Mouse (Mus musculus) ES-E14 (cell line): ENCODE measurements around the gene Mlf1. TPM values are rescaled to one million over a fixed set of nuclear protein-coding genes. Genes with fewer than 3 reads are reported as not detected.

ENCODE experiments used
- DNase-seq: peaks from one replicate; pipeline ENCODE4 v3.0.0-alpha.2; 2013; ENCODE audit warnings: low read depth, low spot score
- H3K27ac ChIP-seq: 2 replicates; pipeline ENCODE4 v1.5.1; 2012; ENCODE audit warnings: low read depth, mild to moderate bottlenecking, low read length, moderate library complexity, mixed read lengths; ENCODE audit not compliant: poor library complexity, insufficient read depth, severe bottlenecking
- H3K36me3 ChIP-seq: 2 replicates; pipeline ENCODE4 v1.6.1; 2012; ENCODE audit warnings: mild to moderate bottlenecking, low read length, moderate library complexity, mixed read lengths; ENCODE audit not compliant: control insufficient read depth, poor library complexity, insufficient read depth, severe bottlenecking
- H3K4me1 ChIP-seq, 2 experiments: fragments of 150-350 bp in 1 of 2; sonication (generic) in 1 of 2; 2 replicates each; pipeline ENCODE4 v1.6.1; 2012; ENCODE audit warnings: low read length in 2 of 2, mild to moderate bottlenecking in 1 of 2, mixed read lengths in 1 of 2; ENCODE audit not compliant: control insufficient read depth in 2 of 2, insufficient read depth in 2 of 2, poor library complexity in 1 of 2
- H3K4me3 ChIP-seq, 2 experiments: fragments of 150-350 bp in 1 of 2; sonication (generic) in 1 of 2; 2 replicates each; pipeline ENCODE4 v1.5.1; 2012; ENCODE audit warnings: low read length in 2 of 2, low read depth in 1 of 2, mild to moderate bottlenecking in 1 of 2, mixed read lengths in 1 of 2; ENCODE audit not compliant: insufficient read depth in 1 of 2, poor library complexity in 1 of 2, severe bottlenecking in 1 of 2
- H3K9ac ChIP-seq: 2 replicates; pipeline ENCODE4 v1.6.1; 2012; ENCODE audit warnings: low read depth, mild to moderate bottlenecking, low read length, mixed read lengths; ENCODE audit not compliant: poor library complexity, insufficient read depth, severe bottlenecking
- H3K9me3 ChIP-seq: fragments of 150-350 bp; sonication (generic); 2 replicates; pipeline ENCODE4 v1.6.1; 2012; ENCODE audit warnings: low read depth, mild to moderate bottlenecking, low read length; ENCODE audit not compliant: control insufficient read depth, insufficient read depth
- CHD2 ChIP-seq: IDR thresholded peaks from 2 replicates; pipeline ENCODE4 v1.6.1; 2014; ENCODE audit warnings: mild to moderate bottlenecking, low read depth, low read length, inconsistent platforms
- HCFC1 ChIP-seq: IDR thresholded peaks from 2 replicates; pipeline ENCODE4 v1.6.1; 2012; ENCODE audit warnings: low read length, inconsistent platforms, borderline replicate concordance; ENCODE audit not compliant: insufficient read depth
- MAFK ChIP-seq: IDR thresholded peaks from 2 replicates; pipeline ENCODE4 v1.6.1; 2014; ENCODE audit warnings: mild to moderate bottlenecking, low read depth, low read length, inconsistent platforms; ENCODE audit not compliant: insufficient read depth
- ZC3H11A ChIP-seq: IDR thresholded peaks from 2 replicates; pipeline ENCODE4 v1.6.1; 2012; ENCODE audit warnings: low read depth, mild to moderate bottlenecking, inconsistent platforms, low read length, borderline replicate concordance
- ZNF384 ChIP-seq: IDR thresholded peaks from 2 replicates; pipeline ENCODE4 v1.6.1; 2012; ENCODE audit warnings: low read depth, low read length, inconsistent platforms
- in situ Hi-C, 2 experiments: fragments of 600-800 bp; cut with MboI; formaldehyde crosslinking; loops; one replicate each; pipeline ENCODE4 v1.15.1; 2025; ENCODE audit warnings: low sequenced_read_pairs in 2 of 2, inconsistent platforms in 1 of 2; ENCODE audit not compliant: unreplicated experiment in 2 of 2
- total RNA-seq: library from RNA; depleted of rRNA; stranded (reverse); fragments of 300-350 nt; gene quantifications from 2 replicates; pipeline ENCODE4 v1.2.3, GENCODE M21; 2012

Gene Mlf1
- total RNA-seq, 1 experiment: 2.0 TPM

DNA sequence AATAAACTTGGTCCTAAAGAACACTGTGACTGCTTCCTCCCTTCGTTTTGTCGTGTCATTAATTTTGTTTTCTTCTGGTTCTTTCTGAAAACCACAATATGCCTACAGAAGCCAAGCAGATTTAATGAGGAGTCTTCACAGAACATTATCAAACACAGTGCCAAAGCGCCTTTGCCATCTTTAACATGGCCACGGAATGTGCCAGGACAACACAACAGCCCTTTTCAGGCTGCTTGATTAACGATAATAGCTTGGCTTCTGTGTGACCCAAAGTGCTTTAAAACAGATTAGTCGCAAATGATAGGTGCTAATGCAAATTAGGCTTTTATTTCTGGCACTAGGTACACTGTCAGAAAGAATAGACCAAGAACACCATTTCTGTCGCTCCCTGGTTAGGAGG is 15.5 kb upstream of the Mlf1 start:
- TF ChIP-seq CHD2: no peak
- no peak for TF ChIP-seq ZC3H11A
- TF ChIP-seq HCFC1: no peak
- TF ChIP-seq ZNF384: no peak
- TF ChIP-seq MAFK: no peak

DNA sequence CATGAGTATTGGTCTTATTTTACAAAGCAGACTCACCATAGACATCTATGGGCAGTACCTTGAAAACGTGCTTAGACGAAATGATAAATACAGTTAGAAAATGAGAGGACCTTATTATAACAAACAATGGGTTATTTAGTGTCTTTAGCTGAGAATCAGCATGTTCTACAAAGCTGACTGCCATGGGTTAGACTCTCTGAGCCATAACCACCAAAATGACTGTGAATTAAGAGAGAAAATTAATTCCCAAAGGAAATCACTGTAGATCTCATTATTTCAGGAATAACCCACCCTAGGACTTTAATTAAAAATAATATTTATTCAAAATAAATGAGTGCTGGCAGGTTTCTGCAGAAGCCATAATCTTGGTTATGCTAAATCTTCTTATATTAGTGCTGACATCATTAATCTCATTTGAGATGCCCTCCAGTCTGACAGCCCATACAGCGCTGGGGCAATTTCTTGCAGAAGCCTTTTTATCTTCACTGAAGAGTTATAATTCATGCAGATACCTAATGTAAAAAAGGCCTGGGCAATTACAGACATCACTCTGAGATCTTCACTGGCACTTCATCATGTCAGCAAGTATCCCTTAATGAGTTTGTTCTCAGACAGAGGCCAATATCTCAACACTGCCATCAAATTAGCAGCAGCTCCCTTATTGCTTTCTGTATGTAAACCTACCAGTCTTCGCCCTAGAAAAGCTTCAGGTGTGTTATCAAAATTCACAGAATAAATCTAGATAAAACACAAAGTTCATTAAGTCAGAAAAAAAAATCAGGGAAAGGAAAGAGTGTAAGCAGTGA is 7.6 kb upstream of the Mlf1 start:
- no peak for DNase-seq
- H3K27ac ChIP-seq: no peak overlapping the region
- no peak for TF ChIP-seq HCFC1
- TF ChIP-seq ZNF384: no peak
- no peaks in the 10 kb centered on the region for H3K4me1 ChIP-seq
- in situ Hi-C loops: no loop called here
- no peak overlapping the region for H3K4me3 ChIP-seq
- H3K36me3 ChIP-seq: no peaks in the 10 kb centered on the region
- H3K9ac ChIP-seq: no peak overlapping the region
- no peaks in the 10 kb centered on the region for H3K9me3 ChIP-seq

More for the DNA sequence above, 15.5 kb upstream of the Mlf1 start:
- Histone ChIP-seq H3K36me3 (no peaks in the 10 kb centered on the region), H3K9ac (no peak overlapping the region), H3K4me1 (no peaks in the 10 kb centered on the region), H3K27ac (no peak overlapping the region), H3K9me3 (no peaks in the 10 kb centered on the region), H3K4me3 (no peak overlapping the region)
- DNase-seq: no peak
- in situ Hi-C loops: loop anchor here in 1 of 2 experiments (10.0 kb wide), 1 partner anchor 206 kb away; no protein-coding TSS in a partner anchor

DNA sequence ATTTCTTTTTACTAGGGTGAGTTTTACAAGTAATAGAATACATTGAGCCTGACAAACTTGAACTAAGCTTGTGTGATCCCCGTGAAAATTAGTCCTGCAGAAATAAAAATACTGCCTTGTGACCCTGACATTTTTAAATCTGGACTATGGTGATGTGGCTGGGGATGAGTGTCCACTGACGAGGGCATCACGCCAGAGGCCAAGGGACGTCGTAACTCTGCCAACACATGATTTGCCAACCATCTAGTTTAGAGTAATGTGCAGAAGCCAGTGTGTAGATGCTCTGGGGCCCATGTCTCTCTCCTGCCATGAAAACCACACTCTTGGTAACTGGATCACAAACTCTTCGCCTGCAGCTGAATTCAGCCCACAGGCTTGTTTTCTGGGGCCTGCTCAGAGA is 6.4 kb upstream of the Mlf1 start:
- in situ Hi-C loops: no loop called here

DNA sequence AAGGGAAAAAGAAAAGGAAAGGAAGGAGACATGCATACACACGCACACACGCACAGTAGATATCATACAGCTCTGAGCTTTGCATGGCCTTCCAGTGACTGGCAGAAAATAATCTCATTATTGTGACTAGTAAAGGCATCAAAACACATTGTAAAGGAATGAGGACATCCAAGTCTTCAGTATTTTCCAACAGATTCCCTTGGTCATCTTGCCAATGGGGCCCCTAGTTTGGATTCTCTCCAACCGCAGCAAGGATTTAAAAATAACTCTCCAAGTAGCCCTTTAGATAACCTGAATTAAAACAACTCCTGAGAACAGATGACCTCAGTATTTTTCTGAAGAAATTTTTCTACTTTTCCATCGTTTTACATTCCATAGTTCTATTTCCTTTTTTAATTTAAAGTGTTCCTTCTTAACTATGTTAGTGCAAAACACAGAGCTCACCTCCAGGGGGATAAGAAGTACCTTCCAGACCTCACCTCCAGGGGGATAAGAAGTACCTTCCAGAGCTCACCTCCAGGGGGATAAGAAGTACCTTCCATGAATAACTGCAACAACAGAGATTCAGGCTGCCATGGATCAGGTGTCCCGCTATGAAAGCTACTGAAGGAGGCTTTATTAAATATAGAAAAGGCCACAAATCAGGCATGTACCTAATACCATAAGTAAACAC is 4.4 kb upstream of the Mlf1 start:
- Histone ChIP-seq H3K9me3 (no peaks in the 10 kb centered on the region), H3K36me3 (no peaks in the 10 kb centered on the region), H3K4me1 (no peaks in the 10 kb centered on the region), H3K27ac (no peak overlapping the region), H3K4me3 (no peak overlapping the region), H3K9ac (no peak overlapping the region)
- in situ Hi-C loops: no loop called here
- DNase-seq: peak; percentile 11
- TF ChIP-seq CHD2 (no peak), HCFC1 (no peak), MAFK (no peak), ZC3H11A (no peak), ZNF384 (peak; percentile 40; the same call in 1 of the 2 replicates)

More for the DNA sequence above, 6.4 kb upstream of the Mlf1 start:
- TF ChIP-seq CHD2 (no peak), MAFK (no peak), HCFC1 (no peak), ZNF384 (no peak), ZC3H11A (no peak)
- Histone ChIP-seq H3K36me3 (no peaks in the 10 kb centered on the region), H3K27ac (no peak overlapping the region), H3K4me3 (no peak overlapping the region), H3K9ac (no peak overlapping the region), H3K4me1 (no peaks in the 10 kb centered on the region), H3K9me3 (no peaks in the 10 kb centered on the region)
- DNase-seq: no peak
